Comparison of ENCODE assay signal across 24 mouse cellular contexts in the genomic region with DNA sequence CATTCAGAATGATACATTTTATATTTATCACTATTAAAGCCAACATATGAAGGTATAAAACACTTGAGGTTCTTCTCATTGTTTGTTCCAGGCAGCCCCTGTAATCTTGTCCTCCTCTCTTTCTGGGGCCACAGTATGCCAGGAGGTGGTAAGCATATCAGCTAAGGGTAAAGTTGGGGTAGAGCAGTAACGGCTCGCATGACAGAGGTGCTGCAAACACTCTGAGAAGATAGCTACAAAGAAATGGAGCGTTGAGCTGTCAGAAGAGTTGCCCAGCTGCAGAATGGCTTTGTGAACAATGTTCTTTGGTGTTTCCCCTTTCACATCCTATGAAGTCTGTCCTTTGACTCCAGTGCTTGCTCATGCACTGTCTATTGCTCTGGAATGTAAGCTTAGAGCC.
"Had no signal": no experiment of that assay in that cellular context is flagged by ENCODE, and none has a peak within 500 bp of the region (broad histone marks: within the 10 kb centered on the region; RNA-seq: fewer than 3 reads in every experiment).

No protein-coding gene starts in this region.

- H3K27me3 ChIP-seq: heart, embryonic 13.5 days; heart, embryonic 15.5 days; hindbrain, embryonic 15.5 days; kidney, embryonic 15.5 days; limb, embryonic 13.5 days; limb, embryonic 15.5 days had no signal

- H3K4me3 ChIP-seq: heart, embryonic 13.5 days; heart, embryonic 15.5 days; hindbrain, embryonic 13.5 days; hindbrain, embryonic 15.5 days; kidney, embryonic 15.5 days; limb, embryonic 13.5 days; limb, embryonic 15.5 days had no signal

- DNase-seq: gastrocnemius, postnatal 14 days; gastrocnemius, postnatal 36 days; heart, adult 18-20 months; heart, postnatal 14 days; heart, postnatal 36 days; kidney, adult 11 months; kidney, adult 2 months; kidney, adult 9 months; kidney, postnatal 14 days; kidney, postnatal 36 days; layer of hippocampus, adult 9-11 months; layer of hippocampus, postnatal 36 days; left cerebral cortex, postnatal 4 days had no signal

- H3K27ac ChIP-seq: heart, embryonic 13.5 days; heart, embryonic 15.5 days; hindbrain, embryonic 13.5 days; hindbrain, embryonic 15.5 days; hindbrain, postnatal 0 days; kidney, embryonic 15.5 days; kidney, postnatal 0 days; limb, embryonic 13.5 days; limb, embryonic 15.5 days had no signal

- ATAC-seq: hindbrain, postnatal 0 days; intestine, embryonic 16.5 days had no signal

- H3K9me3 ChIP-seq: heart, embryonic 13.5 days; heart, embryonic 15.5 days; hindbrain, embryonic 13.5 days; hindbrain, embryonic 15.5 days; kidney, embryonic 15.5 days; limb, embryonic 13.5 days; limb, embryonic 15.5 days had no signal

- H3K9ac ChIP-seq: heart, embryonic 13.5 days; heart, embryonic 15.5 days; hindbrain, embryonic 13.5 days; hindbrain, embryonic 15.5 days; kidney, embryonic 15.5 days; limb, embryonic 13.5 days; limb, embryonic 15.5 days had no signal

- H3K4me2 ChIP-seq: heart, embryonic 11.5 days; heart, embryonic 13.5 days; heart, embryonic 15.5 days; hindbrain, embryonic 13.5 days; hindbrain, embryonic 15.5 days; kidney, embryonic 15.5 days; limb, embryonic 13.5 days; limb, embryonic 15.5 days had no signal

- H3K4me1 ChIP-seq: limb, embryonic 13.5 days; limb, embryonic 15.5 days had no signal

- H3K36me3 ChIP-seq: heart, embryonic 13.5 days; heart, embryonic 15.5 days; hindbrain, embryonic 13.5 days; hindbrain, embryonic 15.5 days; kidney, embryonic 15.5 days; limb, embryonic 13.5 days; limb, embryonic 15.5 days had no signal
